Mouse (Mus musculus) adrenal gland, adult 18-20 months (tissue): ENCODE measurements at regions not wholly inside any gene's neighbourhood (a gene's known extent, or its start where the extent isn't known, plus 50 kb on each side); places are given as distances from the start of the nearest gene placed in this dataset.
A peak's percentile ranks its signal among the peaks of the same experiment; 100 is the strongest.

ENCODE experiments used
- DNase-seq, 2 experiments: peaks; one replicate each; pipeline ENCODE4 v3.0.0; 2021 to 2022; ENCODE audit warnings: low spot score in 2 of 2

GRCm38 (mm10) chr10:44665509-44666144, 137.3 kb upstream of the Prdm1 start:
- no peak for DNase-seq

- DNase-seq = no peak
Measured at GRCm38 (mm10) chr10:44659499-44659898, 131.2 kb upstream of the Prdm1 start.

GRCm38 (mm10) chr10:44653761-44654160, 125.5 kb upstream of the Prdm1 start:
- no peak for DNase-seq

DNA sequence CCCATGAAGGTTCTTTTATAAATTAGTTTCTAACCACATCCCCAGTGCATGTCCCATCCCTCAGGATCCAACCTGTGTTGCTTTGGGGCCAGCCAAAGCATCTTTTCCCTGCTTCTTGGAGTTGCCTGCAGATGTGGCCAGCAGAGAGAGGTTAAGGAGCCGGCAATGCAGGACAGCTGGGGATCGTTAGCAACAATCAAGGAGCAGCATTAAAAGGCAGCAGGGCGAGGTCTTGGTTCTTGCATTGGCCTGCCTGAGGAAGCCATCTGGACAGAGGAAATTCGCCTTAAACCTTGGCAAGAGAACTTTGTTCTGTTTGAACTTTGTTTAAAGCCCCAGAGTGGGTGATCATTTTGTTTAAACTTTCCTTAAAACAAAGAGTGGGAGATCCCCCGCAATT, 118.7 kb upstream of the Prdm1 start:
- DNase-seq = no peak

DNA sequence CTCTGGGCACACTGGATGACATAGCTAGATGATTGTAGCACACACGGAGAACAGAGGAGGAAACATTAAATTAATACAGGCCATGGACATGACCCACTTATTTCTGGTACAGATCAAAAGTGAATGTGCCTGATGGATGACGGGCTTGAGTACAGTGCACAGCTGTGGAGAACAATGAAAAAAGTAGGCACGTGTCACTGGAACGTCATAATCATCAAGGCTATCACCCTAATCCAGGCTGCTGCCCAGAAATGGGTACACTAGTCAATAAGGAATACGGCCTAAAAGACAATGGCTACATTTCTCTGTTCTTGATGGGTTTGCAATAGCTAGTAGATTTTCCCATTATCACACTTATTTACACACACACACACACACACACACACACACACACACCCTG, 118.3 kb upstream of the Prdm1 start:
- DNase-seq = no peak

DNA sequence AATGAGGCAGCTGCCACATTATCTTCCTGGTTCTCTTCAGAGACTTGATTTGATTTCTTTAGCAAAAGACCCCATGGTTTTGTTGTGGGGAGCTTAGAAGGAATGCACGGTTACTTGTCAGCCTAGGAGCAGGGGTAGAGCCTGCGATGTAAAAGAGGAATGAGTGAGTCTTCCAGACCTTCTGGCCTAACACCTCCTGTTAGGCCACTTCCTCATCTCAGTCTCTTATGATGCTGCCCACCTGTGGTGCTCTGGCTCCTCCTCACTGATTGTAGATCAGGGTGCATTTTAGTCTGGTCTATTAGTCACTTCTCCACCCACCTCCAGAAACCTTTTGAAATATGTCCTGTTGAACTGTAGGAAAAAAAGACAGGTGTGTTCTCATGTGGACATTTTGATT, 113.3 kb upstream of the Prdm1 start:
- DNase-seq = no peak

DNA sequence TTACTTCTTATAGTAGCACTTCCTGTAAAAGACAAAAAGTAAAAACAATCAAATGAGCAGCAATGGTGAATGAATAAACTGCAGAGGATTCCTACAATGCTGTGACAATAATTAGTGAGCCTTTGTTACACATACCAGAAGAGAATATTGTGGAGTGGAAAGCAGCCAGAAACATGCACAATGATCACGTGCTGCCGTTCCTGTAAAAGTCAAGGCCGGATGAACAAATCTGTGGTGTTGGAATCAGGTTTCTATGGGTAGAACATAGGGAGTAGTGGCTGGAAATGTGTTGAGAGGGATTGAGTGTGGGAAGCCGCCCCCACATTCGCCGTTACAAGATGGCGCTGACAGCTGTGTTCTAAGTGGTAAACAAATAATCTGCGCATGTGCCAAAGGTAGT, 112.3 kb upstream of the Prdm1 start:
- no peak for DNase-seq

- DNase-seq = no peak
Measured at GRCm38 (mm10) chr10:44638678-44639077, 110.4 kb upstream of the Prdm1 start.

DNA sequence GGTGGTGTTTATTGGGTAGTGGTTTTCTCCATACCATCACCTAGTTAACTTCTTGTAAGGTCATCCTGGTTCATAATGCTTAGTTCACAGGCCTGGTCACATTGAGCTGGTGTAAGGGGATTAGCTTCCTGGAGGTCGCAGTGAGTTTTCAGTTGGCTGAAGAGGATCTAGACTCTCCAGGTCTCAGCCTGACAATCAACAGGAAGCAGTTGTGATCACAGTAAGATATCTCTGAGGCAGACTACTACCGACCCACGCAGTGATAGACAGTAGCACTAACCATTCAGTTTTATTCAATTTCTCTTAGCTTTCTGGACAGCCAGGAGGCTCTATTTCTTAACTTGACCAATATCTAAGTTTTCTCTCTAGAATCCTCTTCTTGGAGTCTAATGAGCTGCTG, 108.5 kb upstream of the Prdm1 start:
- DNase-seq = no peak

DNA sequence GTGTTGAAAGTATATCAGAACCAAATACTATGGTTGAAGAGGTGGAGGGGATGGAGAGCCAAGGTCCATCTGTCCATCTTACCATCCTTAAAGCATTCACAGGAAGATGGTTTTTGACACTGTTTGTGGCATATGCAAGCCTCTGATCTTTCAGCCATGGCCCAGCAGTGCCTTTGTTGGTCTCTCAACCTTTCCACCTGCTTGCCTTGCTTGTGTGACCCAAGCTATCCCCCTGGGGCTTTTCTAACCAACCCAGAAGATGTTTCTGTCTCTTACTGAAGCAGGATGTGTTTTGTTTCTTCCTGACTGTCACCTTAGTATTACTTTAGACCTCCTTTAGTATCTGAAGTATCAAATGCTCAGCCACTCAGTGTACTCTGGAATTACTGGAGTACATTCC, 107.8 kb upstream of the Prdm1 start:
- no peak for DNase-seq

GRCm38 (mm10) chr10:44631584-44631983, 103.3 kb upstream of the Prdm1 start:
- no peak for DNase-seq

- peak in 1 of 2 experiments; percentile 34 for DNase-seq
Measured at GRCm38 (mm10) chr10:44630485-44630884, 102.2 kb upstream of the Prdm1 start.

GRCm38 (mm10) chr10:44628387-44628786, 100.1 kb upstream of the Prdm1 start:
- DNase-seq = no peak

GRCm38 (mm10) chr10:44627431-44627830, 99.1 kb upstream of the Prdm1 start:
- DNase-seq = no peak

- no peak for DNase-seq
Measured at GRCm38 (mm10) chr10:44625521-44625920, 97.2 kb upstream of the Prdm1 start.

DNA sequence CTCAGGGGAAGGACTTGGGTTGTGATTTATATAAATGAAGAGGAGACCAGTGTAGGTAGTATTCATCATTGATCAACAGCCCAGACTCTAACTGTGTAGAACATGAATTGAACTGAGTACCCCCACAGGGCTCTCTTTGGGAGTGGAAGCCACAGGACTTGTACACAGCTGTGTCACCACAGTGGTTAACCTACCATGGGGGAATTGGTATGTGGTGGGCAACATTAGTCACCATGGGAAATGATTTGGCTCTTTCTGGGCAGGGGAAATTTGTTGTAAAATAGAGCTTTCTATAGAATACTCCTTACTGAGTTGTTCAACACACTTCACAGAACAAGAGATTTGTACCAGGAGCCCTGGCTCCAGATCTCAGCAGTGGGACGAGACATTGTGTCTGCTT, 87.3 kb upstream of the Prdm1 start:
- no peak for DNase-seq

DNA sequence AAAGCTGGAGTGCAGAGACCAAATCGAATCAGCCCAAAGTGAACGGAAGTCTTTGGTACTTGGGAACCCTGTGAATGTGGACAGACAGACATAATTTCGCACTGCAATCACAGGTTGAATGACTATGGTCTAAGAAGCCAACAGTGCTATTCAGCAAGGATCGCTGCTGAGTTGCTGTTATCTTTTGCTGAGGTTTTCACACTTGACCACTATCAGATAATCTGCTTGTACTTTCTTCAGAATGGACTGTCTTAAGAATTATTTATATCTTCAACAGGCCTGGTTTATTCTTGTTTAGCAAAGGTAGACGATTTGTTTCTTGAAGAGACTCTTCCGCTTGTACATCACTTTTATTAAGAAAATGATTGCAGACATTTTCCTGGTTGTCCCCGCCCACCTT, 84.3 kb upstream of the Prdm1 start:
- no peak for DNase-seq

GRCm38 (mm10) chr10:44611399-44611798, 83.1 kb upstream of the Prdm1 start:
- DNase-seq = no peak

- no peak for DNase-seq
Measured at GRCm38 (mm10) chr10:44609187-44609586, 80.9 kb upstream of the Prdm1 start.

DNA sequence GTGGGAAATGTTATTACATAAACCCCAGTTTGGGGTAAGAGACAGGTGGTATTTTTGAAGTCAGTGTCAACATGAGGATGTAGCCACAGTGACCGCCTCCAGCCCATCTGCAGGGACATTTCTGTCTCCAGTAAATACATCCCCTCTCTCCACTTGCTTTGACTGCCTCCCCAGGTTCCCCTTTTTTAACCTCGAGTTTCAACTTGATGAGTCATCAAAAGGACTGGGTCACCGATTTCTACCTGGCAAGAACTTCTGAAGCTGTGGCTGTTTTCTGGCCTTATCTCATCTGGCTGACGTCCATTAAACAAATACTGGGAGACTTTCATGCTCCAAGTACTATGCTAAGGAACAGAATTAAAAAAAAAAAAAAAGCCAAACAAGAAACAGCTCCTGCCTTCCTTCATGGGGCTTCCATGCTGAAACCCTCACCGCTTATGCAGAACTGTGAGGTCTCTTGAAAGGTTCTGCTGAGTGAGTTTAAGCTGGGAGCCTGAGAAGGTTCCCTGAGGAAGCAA, 79.1 kb upstream of the Prdm1 start:
- DNase-seq = no peak

DNA sequence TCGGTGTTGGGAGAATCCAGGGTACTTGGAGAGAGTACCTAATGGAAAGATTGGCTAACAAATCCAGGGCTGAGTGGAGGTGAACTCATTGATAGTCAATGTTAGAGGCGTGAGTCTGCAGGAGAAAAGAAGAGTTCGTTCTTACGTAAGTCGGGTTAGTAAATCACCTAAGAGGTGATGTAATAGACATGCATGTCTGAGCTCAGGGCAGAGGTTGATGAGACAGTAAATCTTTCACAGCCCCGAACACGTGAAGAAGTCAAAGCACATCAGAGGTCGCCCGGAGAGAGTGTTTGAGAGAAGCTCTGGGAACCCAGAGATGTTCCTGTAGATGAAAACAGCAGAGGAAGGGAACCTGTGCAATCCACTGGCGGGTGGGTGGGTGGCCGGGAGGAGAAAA, 76.2 kb upstream of the Prdm1 start:
- DNase-seq = no peak

GRCm38 (mm10) chr10:44603461-44603860, 75.2 kb upstream of the Prdm1 start:
- DNase-seq = no peak

DNA sequence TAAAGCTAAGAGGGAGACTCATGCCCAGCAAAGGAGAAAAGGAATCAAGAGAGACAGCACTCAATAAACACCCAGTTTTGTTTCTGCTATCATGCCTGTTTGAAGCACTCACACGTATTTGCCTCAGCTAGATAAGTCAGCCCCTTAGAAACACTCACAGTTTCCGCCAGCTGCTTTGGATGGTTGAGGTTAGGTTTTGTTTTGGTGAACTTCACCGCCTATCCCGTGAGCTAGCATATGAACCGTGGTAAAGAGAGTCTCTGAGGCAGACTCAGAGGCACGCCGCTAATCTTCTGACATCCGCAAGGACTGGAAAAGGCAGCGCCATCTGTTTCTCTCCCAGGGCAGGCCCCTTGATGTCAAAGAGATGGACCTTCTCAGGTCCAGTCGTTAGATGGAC, 73.2 kb upstream of the Prdm1 start:
- no peak for DNase-seq

DNA sequence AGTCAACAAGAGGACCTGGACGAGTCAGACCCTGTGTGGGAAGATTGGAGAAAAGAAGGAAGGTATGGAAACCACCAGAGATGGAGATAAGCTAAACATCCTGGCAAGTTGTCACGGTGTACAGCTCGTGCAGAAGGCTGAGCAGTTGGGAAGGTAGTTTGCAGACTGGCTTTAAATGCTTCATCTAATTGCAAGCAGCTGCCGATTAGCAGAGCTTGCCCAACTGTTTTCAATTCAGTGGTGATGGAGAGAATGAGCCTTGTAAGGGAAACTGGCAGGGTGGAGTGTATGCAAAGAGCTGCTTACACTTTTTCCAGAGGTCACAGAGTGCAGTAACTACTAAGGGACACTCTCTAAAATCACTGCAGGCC, 71.6 kb upstream of the Prdm1 start:
- no peak for DNase-seq
